Mouse (Mus musculus): ENCODE measurements around the gene Wars.

DNA sequence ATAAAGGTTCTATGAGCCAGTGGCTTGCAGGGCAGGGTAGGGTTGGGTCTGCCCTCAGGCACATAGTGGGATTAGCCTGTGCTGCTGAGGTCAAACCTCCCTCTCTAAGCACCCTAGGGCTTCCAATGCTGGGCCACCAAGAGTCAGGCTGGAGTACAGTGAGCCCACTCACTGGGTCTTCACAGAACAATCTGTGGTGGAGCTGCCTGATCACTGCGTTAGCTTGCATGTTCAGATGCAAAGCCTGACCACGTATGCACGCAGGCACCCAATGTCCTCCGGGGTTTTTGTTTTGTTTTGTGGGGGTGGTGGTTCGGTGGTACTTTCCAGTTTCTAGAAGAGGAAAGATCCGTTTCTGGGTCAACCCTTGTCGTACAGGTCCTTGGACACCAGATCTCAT is 36.9 kb downstream of the Wars start:
- no peak for TF ChIP-seq CTCF (IDR thresholded peaks at IDR 0.05)
- TF ChIP-seq EP300 (IDR thresholded peaks at IDR 0.05), result no peak
